Mouse (Mus musculus): ENCODE results near the gene Tmem145. TPM values are rescaled to one million over a fixed set of nuclear protein-coding genes. Genes with fewer than 3 reads are reported as not detected.

The Tmem145 gene
- polyA plus RNA-seq, 1 experiment, result 1.3 TPM

- TF ChIP-seq POLR2A (IDR thresholded peaks at IDR 0.05; ENCODE audit: control insufficient read depth, low read depth, low read length) (no peak), CTCF (IDR thresholded peaks at IDR 0.05; ENCODE audit: control insufficient read depth, insufficient read depth, insufficient replicate concordance, low read depth, low read length) (no peak)
- H3K27ac ChIP-seq (ENCODE audit: control insufficient read depth, insufficient read depth, low read depth, low read length), result no peak overlapping the region
- no peaks in the 10 kb centered on the region; the same call in 1 of the 2 replicates for H3K36me3 ChIP-seq (ENCODE audit: control insufficient read depth, insufficient read depth, low read length)
- no peaks in the 10 kb centered on the region for H3K27me3 ChIP-seq (ENCODE audit: control insufficient read depth, insufficient read depth, low read length)
- H3K4me3 ChIP-seq (ENCODE audit: control insufficient read depth, low read depth, low read length), result no peak overlapping the region
- peaks cover 14% of the 10 kb centered on the region for H3K4me1 ChIP-seq (ENCODE audit: control insufficient read depth, insufficient read depth, low read length)
Measured at GRCm38 (mm10) chr7:25294960-25295722, 10.8 kb upstream of the Tmem145 start.

GRCm38 (mm10) chr7:25296945-25297453, 8.9 kb upstream of the Tmem145 start:
- Histone ChIP-seq H3K36me3 (ENCODE audit: control insufficient read depth, insufficient read depth, low read length) (no peaks in the 10 kb centered on the region; the same call in 1 of the 2 replicates), H3K4me3 (ENCODE audit: control insufficient read depth, low read depth, low read length) (peak overlapping the region; percentile 99), H3K27ac (ENCODE audit: control insufficient read depth, insufficient read depth, low read depth, low read length) (peak overlapping the region; percentile 98), H3K27me3 (ENCODE audit: control insufficient read depth, insufficient read depth, low read length) (no peaks in the 10 kb centered on the region), H3K4me1 (ENCODE audit: control insufficient read depth, insufficient read depth, low read length) (peaks cover 21% of the 10 kb centered on the region)
- TF ChIP-seq CTCF (IDR thresholded peaks at IDR 0.05; ENCODE audit: control insufficient read depth, insufficient read depth, insufficient replicate concordance, low read depth, low read length) (no peak), POLR2A (IDR thresholded peaks at IDR 0.05; ENCODE audit: control insufficient read depth, low read depth, low read length) (no peak)

- no peaks in the 10 kb centered on the region for H3K27me3 ChIP-seq (ENCODE audit: control insufficient read depth, insufficient read depth, low read length)
- H3K36me3 ChIP-seq (ENCODE audit: control insufficient read depth, insufficient read depth, low read length), result no peaks in the 10 kb centered on the region; the same call in 1 of the 2 replicates
- H3K4me3 ChIP-seq (ENCODE audit: control insufficient read depth, low read depth, low read length), result peak within 1 kb of the TSS; percentile 99
- peak within 1 kb of the TSS; percentile 98 for H3K27ac ChIP-seq (ENCODE audit: control insufficient read depth, insufficient read depth, low read depth, low read length)
- peak; percentile 17 for TF ChIP-seq CTCF (IDR thresholded peaks at IDR 0.05; ENCODE audit: control insufficient read depth, insufficient read depth, insufficient replicate concordance, low read depth, low read length)
- TF ChIP-seq POLR2A (IDR thresholded peaks at IDR 0.05; ENCODE audit: control insufficient read depth, low read depth, low read length), result peak; percentile 35
- H3K4me1 ChIP-seq (ENCODE audit: control insufficient read depth, insufficient read depth, low read length), result peaks cover 21% of the 10 kb centered on the region
Measured at GRCm38 (mm10) chr7:25297454-25298325, 8.2 kb upstream of the Tmem145 start, which contains the start of gene Pafah1b3. Pafah1b3 (minus strand) TSS chr7:25297986.

GRCm38 (mm10) chr7:25301063-25301462, 4.8 kb upstream of the Tmem145 start, which contains the start of gene Prr19:
Prr19 (plus strand) TSS chr7:25301411.
- no peaks in the 10 kb centered on the region for H3K27me3 ChIP-seq (ENCODE audit: control insufficient read depth, insufficient read depth, low read length)
- peak within 1 kb of the TSS; percentile 76 for H3K4me3 ChIP-seq (ENCODE audit: control insufficient read depth, low read depth, low read length)
- H3K36me3 ChIP-seq (ENCODE audit: control insufficient read depth, insufficient read depth, low read length), result peaks cover 4% of the 10 kb centered on the region; the same call in 1 of the 2 replicates
- H3K27ac ChIP-seq (ENCODE audit: control insufficient read depth, insufficient read depth, low read depth, low read length), result peak within 1 kb of the TSS; percentile 90
- peaks cover 26% of the 10 kb centered on the region for H3K4me1 ChIP-seq (ENCODE audit: control insufficient read depth, insufficient read depth, low read length)
- TF ChIP-seq CTCF (IDR thresholded peaks at IDR 0.05; ENCODE audit: control insufficient read depth, insufficient read depth, insufficient replicate concordance, low read depth, low read length) (no peak), POLR2A (IDR thresholded peaks at IDR 0.05; ENCODE audit: control insufficient read depth, low read depth, low read length) (peak; percentile 62; the same call in 1 of the 2 replicates)

GRCm38 (mm10) chr7:25303003-25303684, 2.8 kb upstream of the Tmem145 start:
- Histone ChIP-seq H3K4me1 (ENCODE audit: control insufficient read depth, insufficient read depth, low read length) (peaks cover 22% of the 10 kb centered on the region), H3K27me3 (ENCODE audit: control insufficient read depth, insufficient read depth, low read length) (no peaks in the 10 kb centered on the region), H3K4me3 (ENCODE audit: control insufficient read depth, low read depth, low read length) (peak overlapping the region; percentile 50), H3K27ac (ENCODE audit: control insufficient read depth, insufficient read depth, low read depth, low read length) (no peak overlapping the region), H3K36me3 (ENCODE audit: control insufficient read depth, insufficient read depth, low read length) (peaks cover 4% of the 10 kb centered on the region; the same call in 1 of the 2 replicates)
- TF ChIP-seq CTCF (IDR thresholded peaks at IDR 0.05; ENCODE audit: control insufficient read depth, insufficient read depth, insufficient replicate concordance, low read depth, low read length), result no peak
- TF ChIP-seq POLR2A (IDR thresholded peaks at IDR 0.05; ENCODE audit: control insufficient read depth, low read depth, low read length), result no peak

GRCm38 (mm10) chr7:25303685-25304006, 2.3 kb upstream of the Tmem145 start:
- Histone ChIP-seq H3K4me3 (ENCODE audit: control insufficient read depth, low read depth, low read length) (peak overlapping the region; percentile 50), H3K27me3 (ENCODE audit: control insufficient read depth, insufficient read depth, low read length) (no peaks in the 10 kb centered on the region), H3K36me3 (ENCODE audit: control insufficient read depth, insufficient read depth, low read length) (peaks cover 4% of the 10 kb centered on the region; the same call in 1 of the 2 replicates), H3K27ac (ENCODE audit: control insufficient read depth, insufficient read depth, low read depth, low read length) (no peak overlapping the region), H3K4me1 (ENCODE audit: control insufficient read depth, insufficient read depth, low read length) (peaks cover 20% of the 10 kb centered on the region)
- no peak for TF ChIP-seq POLR2A (IDR thresholded peaks at IDR 0.05; ENCODE audit: control insufficient read depth, low read depth, low read length)
- no peak for TF ChIP-seq CTCF (IDR thresholded peaks at IDR 0.05; ENCODE audit: control insufficient read depth, insufficient read depth, insufficient replicate concordance, low read depth, low read length)
